Mouse (Mus musculus) thymus, adult 2 months (tissue): ENCODE data around the gene Psma7.

Experiments
- CTCF ChIP-seq: fragments of 200-500 bp; IDR thresholded peaks from 2 replicates; pipeline ENCODE4 v1.5.1; 2012; ENCODE audit warnings: mild to moderate bottlenecking, control low read depth, low read length, moderate library complexity, borderline replicate concordance; ENCODE audit not compliant: control insufficient read depth, poor library complexity, insufficient read depth; ENCODE audit errors: extremely low read depth
- POLR2A ChIP-seq: fragments of 200-500 bp; IDR thresholded peaks from 2 replicates; pipeline ENCODE4 v1.6.1; 2012; ENCODE audit warnings: mild to moderate bottlenecking, low read length, control low read depth, moderate library complexity; ENCODE audit not compliant: control insufficient read depth, poor library complexity, insufficient read depth; ENCODE audit errors: extremely low read depth

GRCm38 (mm10) chr2:180051986-180052733, 9.9 kb upstream of the Psma7 start:
- TF ChIP-seq POLR2A (no peak), CTCF (no peak)
